Mouse (Mus musculus) frontal cortex, postnatal 25 days (tissue): ENCODE measurements at regions not wholly inside any gene's neighbourhood (a gene's known extent, or its start where the extent isn't known, plus 50 kb on each side); places are given as distances from the start of the nearest gene placed in this dataset.

Source experiments
- DNase-seq, 2 experiments: peaks; one replicate each; pipeline ENCODE4 v3.0.0; 2022; ENCODE audit warnings: low spot score in 2 of 2

DNA sequence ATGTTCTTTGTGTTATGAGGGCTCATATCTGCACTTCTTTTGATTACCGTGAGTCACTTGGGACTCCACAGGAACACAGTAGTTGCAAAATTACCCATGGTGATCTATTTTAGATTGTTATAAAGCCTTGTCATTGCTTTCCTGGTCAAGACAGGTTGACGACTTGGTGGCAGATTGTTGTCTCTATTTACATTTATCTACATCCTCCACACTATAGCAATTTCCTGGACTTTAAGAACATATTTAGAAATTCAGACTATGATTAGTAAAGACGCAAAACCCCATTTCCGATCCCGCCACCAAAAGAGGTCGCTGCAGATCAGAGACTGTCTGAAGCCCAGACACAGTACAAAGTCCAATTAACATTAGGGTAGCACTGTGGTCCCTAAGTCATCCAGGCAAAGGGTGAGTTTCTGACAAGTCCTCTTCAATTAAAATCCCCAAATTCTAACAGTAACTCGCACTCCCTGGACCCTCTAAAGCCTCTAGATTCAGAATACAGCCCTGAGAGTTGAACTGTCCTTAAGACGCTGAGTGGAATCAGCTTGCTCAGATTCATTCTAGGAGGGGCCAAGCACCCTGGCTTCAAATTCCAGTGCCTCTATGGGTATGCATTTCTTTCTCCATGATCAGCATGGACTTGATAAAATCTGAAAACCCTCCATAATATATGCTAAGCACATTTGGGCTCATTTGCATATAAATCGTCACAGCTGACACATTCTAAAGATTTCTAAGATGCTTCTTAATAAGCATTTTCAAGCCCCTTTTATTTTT lies 461.9 kb upstream of the BC052040 start:
- DNase-seq: no peak

DNA sequence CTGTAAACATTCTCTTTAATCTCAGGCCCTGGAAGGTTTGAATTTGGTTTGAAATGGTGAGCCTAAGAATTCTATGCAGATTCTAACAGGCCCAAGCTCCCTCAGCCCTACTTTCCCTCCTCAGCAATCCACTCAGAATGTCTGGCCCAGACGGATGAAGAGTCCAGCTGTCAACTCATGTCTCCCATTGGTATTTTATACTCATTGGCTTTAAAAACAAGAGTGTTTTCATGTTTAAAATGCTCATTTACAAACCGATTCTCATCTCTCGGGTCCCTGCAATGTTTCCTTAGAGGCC lies 461.4 kb upstream of the BC052040 start:
- DNase-seq: no peak

DNA sequence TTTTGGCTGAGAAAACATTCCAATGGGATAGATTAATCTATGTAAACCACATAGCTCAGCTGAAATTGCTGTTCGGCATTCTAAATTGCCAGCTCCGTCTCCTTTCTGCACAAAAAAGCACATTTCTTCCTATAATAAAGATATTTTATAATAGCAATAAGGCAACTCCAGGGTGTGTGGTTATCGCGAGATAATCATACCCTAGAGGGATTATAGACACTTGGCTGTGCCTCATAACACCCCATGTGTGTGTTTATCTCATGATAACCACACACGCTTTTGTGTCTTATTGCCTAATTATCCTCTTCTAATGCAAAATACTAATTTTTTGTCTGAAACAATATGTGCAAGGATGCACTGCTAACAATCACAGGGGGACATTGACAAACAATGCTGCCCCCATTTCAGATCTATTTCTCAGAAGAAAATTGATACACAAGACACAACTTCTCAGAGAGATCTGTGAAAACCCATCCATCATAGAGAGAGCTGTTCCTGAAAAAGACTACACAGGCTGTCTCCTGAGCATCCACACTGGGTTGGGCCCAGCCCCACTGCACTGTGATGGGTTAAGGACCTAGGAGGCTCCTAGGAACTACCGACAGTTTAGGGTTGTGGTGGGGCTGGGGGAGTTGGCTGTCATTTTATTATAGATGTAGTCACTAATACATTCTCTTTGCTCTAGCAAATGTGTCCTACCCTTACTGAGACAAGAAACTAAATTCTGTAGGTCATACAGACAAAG lies 454.7 kb upstream of the BC052040 start:
- DNase-seq: no peak

DNA sequence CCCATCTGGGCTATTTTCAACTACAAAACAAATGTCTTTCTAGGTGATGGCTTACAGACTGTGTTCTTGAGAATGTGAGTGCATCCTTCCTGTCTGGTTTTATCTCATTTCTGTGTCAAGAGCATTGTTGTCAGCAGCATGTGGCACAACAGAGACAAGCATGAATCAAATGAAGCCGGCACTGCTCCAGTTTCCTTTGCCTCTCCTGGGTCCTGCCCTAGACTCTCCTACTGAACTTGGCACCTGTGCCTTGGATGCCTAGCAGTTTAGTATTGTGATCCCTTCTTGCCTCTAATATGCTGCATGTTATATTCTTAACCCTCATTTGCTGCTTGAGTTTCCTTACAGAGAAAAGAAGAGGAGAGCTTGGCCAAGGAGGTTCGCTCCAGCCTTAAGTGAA lies 449.8 kb upstream of the BC052040 start:
- DNase-seq: no peak

DNA sequence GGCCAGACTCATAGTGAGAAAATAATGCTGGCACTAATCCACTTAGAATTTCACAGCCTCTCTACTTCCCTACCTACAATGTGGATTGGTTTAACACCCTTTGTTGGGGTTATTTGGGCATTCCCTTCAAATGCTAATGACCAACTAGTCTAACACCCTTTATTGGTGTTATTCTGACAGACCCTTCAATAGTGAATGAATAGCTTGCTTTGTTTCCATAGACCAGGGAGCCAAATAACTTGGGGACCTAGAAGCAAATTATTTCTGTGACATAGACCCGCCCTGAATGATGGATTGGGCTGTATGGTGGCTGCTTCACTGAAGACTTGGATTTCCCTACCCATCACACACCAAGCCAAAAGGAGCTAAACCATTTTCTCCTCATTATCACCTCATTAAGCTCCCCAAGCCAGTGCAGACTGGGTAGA lies 449.3 kb upstream of the BC052040 start:
- no peak for DNase-seq

DNA sequence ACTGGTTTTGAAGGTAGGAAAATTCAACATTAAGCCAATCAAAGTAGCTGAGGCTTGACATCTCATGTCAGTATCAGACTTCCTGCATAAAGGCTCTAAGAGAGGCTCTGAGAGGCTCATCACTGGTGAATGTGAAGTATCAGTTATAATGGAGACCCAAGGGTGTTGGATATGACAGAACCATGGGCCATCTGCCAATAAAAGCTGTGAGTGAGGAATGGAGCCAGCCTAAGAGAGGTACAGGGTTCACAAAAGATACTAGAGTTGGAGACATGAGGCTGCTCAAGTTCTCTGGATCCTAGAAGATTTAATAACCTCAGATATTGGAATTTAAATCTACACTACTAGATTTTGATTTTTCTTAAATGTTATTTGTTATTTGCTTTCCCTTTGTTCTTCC lies 440.1 kb upstream of the BC052040 start:
- DNase-seq: no peak

DNA sequence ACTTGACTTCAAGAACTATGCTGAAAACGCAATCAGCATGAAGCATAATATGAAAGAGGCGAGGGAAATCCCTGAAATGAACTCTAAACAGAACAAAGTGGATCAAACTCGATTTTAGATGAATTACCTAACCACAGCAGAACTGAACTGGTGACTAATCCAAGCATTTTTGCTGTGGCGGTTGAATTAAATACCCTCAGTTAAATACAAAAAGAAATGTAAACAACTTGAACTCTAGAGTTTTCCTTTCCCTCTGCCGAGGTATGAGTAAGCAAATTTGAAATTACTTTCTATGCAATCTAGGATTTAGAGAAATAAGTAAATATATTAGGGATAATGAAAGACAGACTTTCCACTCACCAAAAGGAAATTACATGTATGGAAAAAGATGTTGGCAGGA lies 409.4 kb upstream of the BC052040 start:
- no peak for DNase-seq

DNA sequence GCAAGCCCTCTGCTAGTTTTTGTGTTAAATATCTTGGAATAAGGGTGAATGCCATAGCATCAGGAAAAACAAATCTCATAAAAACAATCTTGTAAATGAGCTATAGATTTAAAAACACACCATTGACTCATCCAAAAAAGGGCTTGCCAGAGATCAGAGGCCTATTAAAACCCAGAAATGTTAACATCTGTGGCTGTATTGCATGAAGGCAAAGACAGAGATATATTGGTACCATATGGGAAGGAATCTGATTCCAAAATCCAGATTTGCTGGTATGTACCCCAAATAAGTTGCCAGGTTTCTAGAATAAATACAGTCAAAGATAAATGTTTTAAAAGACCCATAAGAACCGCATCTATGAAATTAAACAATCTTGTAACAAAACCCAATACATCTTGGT lies 404.4 kb upstream of the BC052040 start:
- no peak for DNase-seq

DNA sequence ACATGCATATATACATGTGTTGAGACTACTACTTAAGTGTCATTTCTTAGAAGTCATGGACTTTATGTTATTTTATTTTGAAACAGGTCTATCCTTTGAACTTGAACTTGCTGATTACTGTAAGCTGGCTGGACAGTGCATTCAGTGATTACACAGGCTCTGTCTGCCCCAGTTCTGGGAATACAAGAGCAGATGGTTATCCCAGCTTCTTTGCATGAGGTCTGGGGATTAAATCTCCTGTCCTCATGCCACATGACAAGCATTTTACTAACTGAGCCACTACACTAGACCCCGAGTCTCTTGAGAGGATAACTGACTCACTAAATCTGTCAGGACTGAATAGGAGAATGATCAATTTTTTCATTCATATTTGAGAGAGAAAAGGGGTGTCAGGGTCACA lies 403.6 kb upstream of the BC052040 start:
- DNase-seq: no peak

DNA sequence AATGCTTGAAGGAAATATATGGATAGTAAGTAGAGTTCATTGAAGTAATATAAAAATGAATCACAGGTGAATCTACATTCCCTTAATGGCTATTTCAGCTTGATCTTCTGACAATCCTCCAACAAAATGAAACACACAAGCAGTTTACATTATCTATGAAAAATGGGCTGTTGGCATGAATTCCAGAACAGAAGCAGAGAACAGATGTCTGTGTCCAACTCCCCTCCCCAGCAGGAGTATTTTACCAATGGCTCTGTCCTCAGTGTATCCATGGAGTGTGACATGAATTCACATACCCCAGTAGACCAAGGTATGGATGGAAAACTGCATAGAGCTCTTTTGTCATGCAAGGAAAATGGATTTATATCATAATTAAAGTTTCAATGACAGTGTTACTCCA lies 370.3 kb upstream of the BC052040 start:
- DNase-seq: no peak

DNA sequence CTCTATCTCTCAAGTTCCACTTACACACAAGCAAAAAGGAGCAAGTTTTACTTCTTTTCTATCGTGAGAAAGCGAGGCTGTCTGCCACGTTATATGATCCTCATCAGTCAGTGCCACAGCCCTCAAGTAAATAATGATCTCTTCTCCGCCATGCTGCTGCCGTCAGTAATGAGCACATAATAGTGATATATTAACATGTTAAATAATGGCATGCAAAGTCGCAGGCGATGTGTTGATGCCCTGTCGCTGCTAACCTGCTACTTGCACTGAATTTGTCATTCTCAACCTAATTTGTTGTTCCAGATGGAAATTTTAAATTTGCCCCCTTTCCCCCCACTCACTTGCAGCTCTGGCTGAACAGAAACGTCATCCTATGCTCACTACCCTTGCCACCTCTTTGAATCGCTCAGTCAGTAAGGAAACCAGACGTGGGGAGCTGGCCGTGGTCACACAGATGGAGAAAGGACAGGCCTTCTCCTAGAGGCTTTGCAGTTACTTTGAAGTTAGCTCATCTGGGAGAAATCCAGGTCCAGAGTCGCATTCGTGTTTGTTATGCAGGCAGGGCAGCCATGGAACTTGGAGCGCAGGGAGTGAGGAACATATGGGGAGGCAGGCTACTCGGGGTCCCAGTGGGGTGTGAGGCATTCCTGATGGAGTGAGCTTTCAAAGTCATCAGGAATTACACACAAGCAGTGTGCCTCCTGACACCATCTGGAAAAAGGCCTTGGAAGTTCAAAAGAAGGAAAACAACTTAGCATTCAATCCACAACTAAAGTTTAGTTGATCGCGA lies 368.1 kb upstream of the BC052040 start:
- no peak for DNase-seq

DNA sequence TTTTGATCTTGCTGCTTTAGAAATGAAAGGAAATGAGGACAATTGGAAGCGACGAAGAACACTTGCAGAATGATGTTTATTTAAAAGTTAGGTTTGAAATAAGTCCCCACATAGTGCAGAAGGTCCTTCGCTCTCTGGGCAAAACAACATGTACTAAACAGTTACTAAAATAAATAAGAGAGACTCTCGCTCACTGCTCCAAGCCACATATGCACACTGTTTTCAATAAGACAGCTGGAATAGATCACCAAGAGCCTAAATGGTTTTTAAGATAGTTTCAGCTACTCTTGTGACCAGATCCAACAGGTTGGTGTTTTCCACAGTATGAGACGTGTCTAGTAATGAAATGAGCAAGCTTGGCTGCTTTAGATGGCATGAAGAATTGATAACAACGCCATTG lies 367.2 kb upstream of the BC052040 start:
- no peak for DNase-seq

DNA sequence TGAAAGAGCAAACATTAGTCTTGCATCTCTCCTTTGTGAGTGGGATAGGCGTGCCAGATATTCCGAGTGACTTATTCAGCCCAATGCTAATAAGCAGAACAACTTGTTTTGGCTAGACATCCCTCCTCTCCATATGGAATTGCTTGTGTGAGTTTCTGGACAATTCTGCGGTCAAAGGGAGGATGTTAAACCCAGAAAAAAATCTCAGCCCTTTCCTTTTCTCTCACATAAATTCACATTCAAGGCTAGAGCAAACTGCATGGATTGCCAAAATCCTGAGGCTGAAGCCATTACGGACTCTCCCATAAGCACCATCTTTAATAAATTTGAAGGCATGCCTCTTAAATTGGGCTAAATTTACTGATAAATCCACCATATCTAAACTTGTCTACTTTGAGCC lies 351.5 kb upstream of the BC052040 start:
- no peak for DNase-seq

DNA sequence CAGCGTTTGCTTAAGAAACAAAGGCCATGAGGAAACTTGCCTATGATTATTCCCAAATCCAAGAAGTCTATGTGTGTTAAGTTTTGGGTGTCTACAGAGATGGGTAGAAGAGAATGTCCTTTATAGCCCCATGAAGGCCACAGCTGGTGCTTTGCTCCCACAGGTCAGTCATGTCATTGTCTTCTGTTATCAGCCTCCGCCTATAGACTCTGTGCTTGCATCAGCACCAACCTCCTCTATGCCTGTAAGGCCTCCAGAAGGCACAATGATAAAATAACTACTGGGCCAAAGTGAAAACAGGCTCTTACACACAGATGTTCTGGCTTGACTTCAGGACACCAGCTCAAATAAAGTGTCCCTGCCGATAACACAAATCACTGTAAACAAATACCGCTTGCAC lies 333.8 kb upstream of the BC052040 start:
- DNase-seq: no peak

DNA sequence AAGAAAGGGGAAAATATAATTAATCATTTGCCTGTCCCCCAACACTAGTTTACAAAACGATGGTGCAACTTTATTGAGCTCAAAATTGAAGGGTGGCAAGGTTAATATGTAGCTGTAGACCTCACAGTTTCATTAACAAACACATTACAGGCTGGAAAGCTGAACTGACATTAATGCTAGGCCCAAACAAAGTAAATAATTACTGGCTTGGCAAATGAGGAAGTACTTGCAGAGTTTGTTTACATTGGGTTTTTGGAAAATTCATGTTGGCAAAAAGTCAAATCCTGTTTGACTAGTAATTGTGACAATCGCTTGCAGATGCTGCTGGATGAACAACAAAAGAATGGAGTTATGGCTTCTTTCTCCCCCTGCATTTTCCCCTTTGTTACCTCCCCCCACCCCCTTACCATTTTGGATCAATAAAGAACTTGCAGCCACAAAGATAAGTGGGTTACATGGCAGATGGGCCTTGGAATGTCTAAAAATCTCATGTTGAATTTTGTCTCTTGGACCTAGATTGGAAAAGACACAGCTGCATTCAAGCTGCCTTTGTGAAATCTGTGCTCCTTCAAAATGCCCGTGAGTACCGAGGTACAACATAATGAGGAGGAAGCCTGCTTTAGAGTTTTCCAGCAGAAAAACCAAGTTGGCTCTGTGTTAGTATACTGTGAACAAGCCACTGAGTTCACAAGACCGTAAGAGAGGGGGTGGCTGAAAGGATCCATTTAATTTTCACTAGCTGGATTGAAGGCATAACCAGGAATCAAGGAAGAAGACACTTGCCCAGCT lies 331.3 kb upstream of the BC052040 start:
- DNase-seq: no peak

DNA sequence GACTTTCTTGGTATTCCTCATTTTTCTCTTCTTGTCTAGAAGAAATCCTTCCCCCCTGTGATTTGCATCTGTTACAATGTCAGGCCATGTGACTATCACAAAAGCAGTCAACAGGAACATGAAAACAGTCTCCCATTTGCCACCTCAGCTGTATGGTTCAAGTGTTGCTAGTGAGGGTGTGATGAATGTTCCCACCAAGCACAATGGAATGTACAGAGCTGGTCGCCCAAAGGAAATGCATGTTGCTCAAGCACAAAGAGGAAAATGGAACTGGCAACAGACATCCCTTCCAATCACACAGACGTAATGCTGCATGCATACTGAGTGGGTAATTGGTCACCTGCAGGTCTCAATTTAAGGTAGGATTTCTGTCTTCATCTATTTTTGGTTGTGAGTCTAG lies 324.1 kb upstream of the BC052040 start:
- no peak for DNase-seq

DNA sequence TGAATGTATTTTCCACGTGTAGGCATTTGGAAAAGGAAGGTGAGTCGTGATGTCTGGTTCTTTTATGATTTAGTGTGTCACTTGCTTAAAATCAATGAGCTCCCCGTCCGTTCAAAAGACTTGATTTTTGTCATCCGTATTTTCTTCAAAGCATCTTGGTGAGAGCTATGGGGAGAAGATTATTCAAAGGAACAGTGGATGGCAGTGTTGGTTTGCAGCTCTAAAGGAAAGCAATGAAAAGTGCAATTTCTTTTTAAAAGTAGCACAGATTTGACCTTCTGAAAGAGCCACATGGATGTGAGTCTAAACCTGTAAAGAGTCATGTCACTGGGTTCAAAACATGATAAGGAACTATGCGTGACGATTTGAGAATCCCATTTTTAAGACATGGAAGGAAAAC lies 313.3 kb upstream of the BC052040 start:
- DNase-seq: no peak

DNA sequence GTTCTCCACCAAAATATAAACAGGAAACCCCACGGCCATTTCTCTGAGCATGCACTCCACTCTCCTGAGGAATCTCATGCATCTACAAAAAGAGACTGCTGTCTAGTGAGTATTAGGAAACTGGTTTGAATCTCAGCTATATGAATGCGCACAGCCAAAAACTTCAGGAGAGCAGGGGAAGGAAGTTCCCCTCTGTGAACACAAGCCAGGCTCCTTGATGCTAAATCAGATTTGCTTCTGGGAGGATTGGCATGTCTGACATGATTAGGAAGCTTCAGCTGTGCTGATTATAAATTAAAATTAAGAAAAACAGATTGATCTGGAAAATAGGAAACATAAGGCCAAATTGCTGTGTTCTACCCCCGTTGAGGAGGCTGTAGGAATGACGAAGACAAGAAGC lies 304.1 kb upstream of the BC052040 start:
- no peak for DNase-seq

DNA sequence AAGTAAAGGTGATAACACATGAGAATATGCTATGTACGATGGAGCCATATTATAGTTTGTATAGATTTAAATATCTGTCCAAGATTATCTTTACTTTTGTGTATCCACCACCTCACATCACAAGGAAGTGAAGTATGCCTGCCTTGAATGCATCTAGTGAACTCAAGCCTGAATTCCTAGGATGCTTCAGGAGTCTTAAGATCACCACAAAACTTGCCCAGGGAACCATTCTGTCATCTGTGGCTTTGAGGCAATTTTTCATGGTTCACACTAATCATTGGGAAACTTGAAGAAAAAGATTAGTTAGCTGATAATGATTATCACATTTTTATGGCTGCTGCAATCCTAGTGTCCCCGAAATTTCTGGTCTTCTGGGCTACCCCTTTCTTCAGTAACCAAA lies 288.5 kb upstream of the BC052040 start:
- no peak for DNase-seq

DNA sequence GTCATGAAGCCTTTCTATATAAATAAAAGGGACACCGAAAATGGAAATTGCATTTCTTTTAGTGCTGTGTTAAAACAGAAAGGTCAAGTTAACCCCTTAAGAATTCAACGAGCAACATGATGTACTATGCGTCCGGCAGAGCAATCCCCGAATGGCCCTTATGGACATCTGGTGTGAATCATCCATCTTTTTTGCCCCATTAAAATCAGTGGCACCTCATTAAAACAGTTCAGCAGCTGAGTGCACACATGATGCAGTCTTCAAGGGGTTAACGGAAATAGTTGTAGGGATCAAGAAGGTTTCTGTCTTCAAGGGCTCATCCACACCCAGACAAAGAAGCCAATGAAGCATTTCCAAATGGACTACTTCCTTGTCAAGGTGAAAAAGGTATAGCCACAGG lies 284.1 kb upstream of the BC052040 start:
- no peak for DNase-seq

DNA sequence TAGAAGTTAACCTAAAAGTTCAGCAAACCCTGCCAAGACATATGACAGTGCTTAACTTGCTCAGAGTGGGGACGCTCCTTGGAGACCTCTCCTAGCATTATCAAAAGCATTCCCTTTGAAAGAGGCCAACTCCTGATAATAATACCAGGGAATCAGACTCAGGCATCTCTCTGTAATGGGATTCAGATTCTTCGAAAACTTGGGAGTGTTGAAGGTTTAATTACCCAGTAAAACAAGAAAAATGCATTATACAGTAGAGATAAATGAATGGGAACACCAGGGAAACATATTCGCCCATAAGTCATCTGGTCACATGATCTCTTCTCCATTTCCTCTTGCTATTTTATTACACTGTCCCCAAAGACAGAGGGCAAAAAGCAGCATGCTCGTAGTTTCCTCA lies 274.3 kb upstream of the BC052040 start:
- DNase-seq: no peak
